Mouse (Mus musculus) gastrocnemius, postnatal 10 days (tissue): ENCODE measurements around the gene Gm44579. TPM values are rescaled to one million over a fixed set of nuclear protein-coding genes. Genes with fewer than 3 reads are reported as not detected.

Experiments used
- DNase-seq: peaks from one replicate; pipeline ENCODE4 v3.0.0; 2021; ENCODE audit warnings: mixed read lengths
- long read RNA-seq, 2 experiments: library from polyadenylated mRNA; stranded (forward); transcript quantifications; one replicate each; pipeline ENCODE4 v2.0.0; 2021
- total RNA-seq, 2 experiments: library from RNA; stranded (reverse); gene quantifications; 2 replicates each; pipeline ENCODE4 v1.2.3; 2021

The Gm44579 gene
- total RNA-seq: not detected
- long read RNA-seq, experiment 1: 0 reads
- long read RNA-seq, experiment 2: 0 reads

GRCm38 (mm10) chr15:98220877-98221276 lies at the start of gene Gm44579, which contains the start of gene Olfr287:
Gene Gm44579 (minus strand): TSS chr15:98220977.
Gene Olfr287 (minus strand): TSS chr15:98221056.
- no peak for DNase-seq

GRCm38 (mm10) chr15:98257776-98258175 lies 37.0 kb upstream of the Gm44579 start:
- no peak for DNase-seq

- peak; percentile 4 for DNase-seq
Measured at GRCm38 (mm10) chr15:98257193-98257592, 36.4 kb upstream of the Gm44579 start, which contains the start of gene H1fnt. Gene H1fnt (minus strand): TSS chr15:98257293.

- DNase-seq: peak; percentile 5
Measured at GRCm38 (mm10) chr15:98256271-98256670, 35.5 kb upstream of the Gm44579 start.

- no peak for DNase-seq
Measured at GRCm38 (mm10) chr15:98235442-98235841, 14.7 kb upstream of the Gm44579 start.

- DNase-seq: no peak
Measured at GRCm38 (mm10) chr15:98234350-98234749, 13.6 kb upstream of the Gm44579 start, which contains the start of gene Olfr286. Gene Olfr286 (minus strand): TSS chr15:98234450.

GRCm38 (mm10) chr15:98226096-98226495 lies 5.3 kb upstream of the Gm44579 start:
- no peak for DNase-seq

- no peak for DNase-seq
Measured at GRCm38 (mm10) chr15:98225610-98226009, 4.8 kb upstream of the Gm44579 start.

- DNase-seq: no peak
Measured at GRCm38 (mm10) chr15:98222377-98222776, 1.6 kb upstream of the Gm44579 start.

- DNase-seq: no peak
Measured at GRCm38 (mm10) chr15:98214130-98214529, 6.6 kb downstream of the Gm44579 start.

GRCm38 (mm10) chr15:98213336-98213870 lies 7.4 kb downstream of the Gm44579 start:
- DNase-seq: no peak

- no peak for DNase-seq
Measured at GRCm38 (mm10) chr15:98209676-98210075, 11.1 kb downstream of the Gm44579 start.

- DNase-seq: no peak
Measured at GRCm38 (mm10) chr15:98195442-98195841, 25.3 kb downstream of the Gm44579 start, which contains the start of gene Olfr288. Gene Olfr288 (minus strand): TSS chr15:98195542.

- no peak for DNase-seq
Measured at GRCm38 (mm10) chr15:98184456-98184855, 36.3 kb downstream of the Gm44579 start.

- peak; percentile 9 for DNase-seq
Measured at GRCm38 (mm10) chr15:98181856-98182570, 38.8 kb downstream of the Gm44579 start.

- DNase-seq: peak; percentile 89
Measured at GRCm38 (mm10) chr15:98181132-98181711, 39.6 kb downstream of the Gm44579 start.

- DNase-seq: no peak
Measured at GRCm38 (mm10) chr15:98180567-98181131, 40.1 kb downstream of the Gm44579 start.

- DNase-seq: no peak
Measured at GRCm38 (mm10) chr15:98177320-98177719, 43.5 kb downstream of the Gm44579 start.

- DNase-seq: no peak
Measured at GRCm38 (mm10) chr15:98173821-98174220, 47.0 kb downstream of the Gm44579 start.

GRCm38 (mm10) chr15:98172113-98172512 lies 48.7 kb downstream of the Gm44579 start:
- DNase-seq: no peak

GRCm38 (mm10) chr15:98170917-98171316 lies 49.9 kb downstream of the Gm44579 start:
- no peak for DNase-seq

- no peak for DNase-seq
Measured at GRCm38 (mm10) chr15:98170365-98170764, 50.4 kb downstream of the Gm44579 start.

- DNase-seq: no peak
Measured at GRCm38 (mm10) chr15:98168622-98169004, 52.2 kb downstream of the Gm44579 start.
